Mouse (Mus musculus) urinary bladder, postnatal 4 days (tissue): ENCODE measurements around the gene Catsperg2.
"Not testable (repeated sequence)": the region's sequence is repeated elsewhere in the genome, so short reads cannot be mapped to it uniquely, and the experiment has no call there.

Experiments
- DNase-seq, 2 experiments: peaks; one replicate each; pipeline ENCODE4 v3.0.0; 2021 to 2022; ENCODE audit warnings: low spot score in 2 of 2

The Catsperg2 gene

GRCm38 (mm10) chr7:29726860-29727259 lies at the start of gene Catsperg2:
Gene Catsperg2 (minus strand): TSS chr7:29727032.
- DNase-seq: peak in 1 of 2 experiments; percentile 50

DNA sequence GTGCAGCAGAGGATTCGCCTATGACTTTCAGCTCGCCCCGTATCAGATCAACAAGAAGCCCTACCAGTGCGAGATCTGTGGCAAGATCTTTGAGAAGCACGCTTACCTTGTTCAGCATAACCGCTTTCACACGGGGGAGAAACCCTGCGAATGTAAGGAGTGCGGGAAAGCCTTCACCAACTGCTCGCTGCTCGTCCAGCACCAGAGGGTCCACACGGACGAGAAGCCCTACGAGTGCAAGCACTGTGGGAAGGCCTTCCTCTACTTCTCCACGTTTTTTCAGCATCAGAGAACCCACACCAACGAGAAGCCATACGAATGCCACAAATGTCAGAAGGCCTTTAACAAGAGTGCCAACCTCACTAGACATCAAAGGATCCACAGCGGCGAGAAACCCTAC lies 49.7 kb upstream of the Catsperg2 start:
- no peak for DNase-seq

GRCm38 (mm10) chr7:29774371-29774770 lies 47.5 kb upstream of the Catsperg2 start:
- DNase-seq: no peak

DNA sequence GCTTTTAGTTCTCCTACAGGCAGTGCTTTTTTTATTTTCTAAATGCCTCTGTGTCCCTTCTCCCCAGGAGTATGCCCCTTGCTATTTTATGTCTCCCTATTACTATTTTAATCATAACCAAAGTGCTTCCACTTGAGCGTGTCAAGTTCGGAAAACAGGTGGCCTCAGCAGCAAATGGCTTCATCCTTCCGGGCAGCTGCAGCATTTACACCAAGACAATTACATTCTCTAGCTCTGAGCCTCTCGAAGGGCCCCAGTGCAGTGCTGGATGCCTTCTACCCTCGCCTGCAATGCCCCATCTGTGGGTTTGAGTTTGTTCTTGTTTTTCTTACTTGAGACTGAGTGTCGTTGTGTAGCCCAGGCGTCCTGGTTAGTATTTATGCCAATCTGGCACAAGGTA lies 46.7 kb upstream of the Catsperg2 start:
- DNase-seq: no peak

DNA sequence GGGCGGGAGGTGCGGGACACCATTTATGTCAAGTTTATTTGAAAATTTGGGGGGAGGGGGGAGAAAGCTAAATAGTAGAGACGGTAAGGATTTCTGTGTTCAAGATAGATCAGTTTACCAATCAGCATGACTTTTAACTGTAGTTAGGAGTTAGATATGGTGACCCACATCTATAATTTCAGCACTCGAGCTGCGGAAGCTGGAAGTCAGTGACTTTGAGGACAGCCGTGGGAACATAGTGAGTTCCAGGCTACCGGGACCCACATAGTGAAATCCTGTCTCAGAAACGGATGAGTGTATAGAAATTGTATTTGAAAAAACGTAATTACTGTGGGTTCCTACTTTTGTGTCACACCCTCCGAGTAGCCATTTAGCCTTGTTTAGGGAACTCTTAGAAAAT lies 42.1 kb upstream of the Catsperg2 start:
- no peak for DNase-seq

DNA sequence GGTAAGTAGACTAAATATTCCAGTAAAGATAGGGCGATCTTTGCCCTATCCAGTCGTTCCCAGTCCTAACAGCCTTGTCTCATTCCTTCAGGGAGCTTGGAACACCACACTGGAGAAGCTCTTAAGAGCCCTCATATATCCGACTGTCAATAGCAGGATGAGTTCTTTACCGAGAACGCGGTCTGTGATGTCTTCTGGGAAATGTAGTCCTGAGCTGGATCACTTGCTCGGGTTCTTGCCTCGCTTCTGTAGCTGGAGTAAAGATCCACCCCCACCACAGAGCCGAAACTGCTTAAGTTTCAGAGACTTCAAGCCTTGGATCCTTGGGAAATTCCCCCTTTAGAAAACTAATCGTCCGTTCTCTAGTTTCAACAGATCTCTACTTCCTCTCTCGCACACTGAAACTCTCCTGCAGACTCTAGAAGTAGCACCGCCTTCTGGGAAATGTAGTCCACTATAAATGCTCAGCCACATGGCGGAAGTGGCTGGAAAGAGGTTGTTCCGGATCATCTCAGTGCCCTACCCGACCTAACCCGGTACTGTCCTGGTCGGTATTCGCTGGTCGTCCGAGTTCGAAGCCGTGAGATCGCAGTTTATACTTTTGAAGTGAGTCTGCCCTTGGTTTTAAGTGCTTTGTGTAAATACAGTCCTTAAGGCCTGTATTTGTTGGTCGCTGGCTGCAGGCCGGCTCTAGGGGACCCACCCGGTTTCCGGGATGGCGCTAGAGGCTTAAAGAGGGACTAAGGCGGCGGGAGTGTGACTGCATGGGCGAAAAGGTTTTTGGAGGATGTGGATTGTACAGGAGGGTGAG lies 41.5 kb upstream of the Catsperg2 start, which contains the start of gene Zfp84:
Gene Zfp84 (plus strand): TSS at position 463 of the 811 bp plus-strand sequence.
- DNase-seq: peak; percentile 76 to 82

DNA sequence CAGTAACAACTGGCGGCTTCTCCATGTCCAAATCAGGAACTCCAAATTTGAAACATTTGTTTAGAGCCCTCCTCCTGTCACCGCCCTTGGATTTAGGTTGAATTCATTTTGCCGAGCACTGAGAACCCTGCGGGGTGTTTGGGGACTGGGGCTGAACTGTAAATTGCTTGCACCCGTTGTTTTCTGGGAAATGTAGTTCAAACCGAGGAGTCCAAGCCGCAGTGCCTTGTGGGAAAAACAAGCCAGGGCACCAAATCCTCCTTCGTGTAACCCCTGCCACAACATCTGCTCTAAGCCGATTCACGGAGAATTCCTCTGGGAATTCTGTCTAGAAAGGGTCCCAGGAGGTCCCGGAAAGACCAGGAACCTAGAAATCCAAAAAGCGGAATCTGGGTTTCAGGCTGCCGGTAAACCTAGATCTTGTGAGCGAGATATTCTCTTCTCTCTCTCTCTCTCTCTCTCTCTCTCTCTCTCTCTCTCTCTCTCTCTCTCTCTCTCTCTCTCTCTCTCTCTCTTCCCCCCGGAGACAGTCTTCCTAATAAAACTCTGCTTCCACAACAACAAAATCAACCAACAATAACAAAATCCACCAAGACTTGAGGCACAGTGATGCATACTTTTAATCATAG lies 40.3 kb upstream of the Catsperg2 start:
- peak; percentile 71 to 74 for DNase-seq

GRCm38 (mm10) chr7:29764702-29765101 lies 37.9 kb upstream of the Catsperg2 start:
- DNase-seq: no peak

- no peak for DNase-seq
Observed at GRCm38 (mm10) chr7:29760476-29760875, 33.6 kb upstream of the Catsperg2 start.

DNA sequence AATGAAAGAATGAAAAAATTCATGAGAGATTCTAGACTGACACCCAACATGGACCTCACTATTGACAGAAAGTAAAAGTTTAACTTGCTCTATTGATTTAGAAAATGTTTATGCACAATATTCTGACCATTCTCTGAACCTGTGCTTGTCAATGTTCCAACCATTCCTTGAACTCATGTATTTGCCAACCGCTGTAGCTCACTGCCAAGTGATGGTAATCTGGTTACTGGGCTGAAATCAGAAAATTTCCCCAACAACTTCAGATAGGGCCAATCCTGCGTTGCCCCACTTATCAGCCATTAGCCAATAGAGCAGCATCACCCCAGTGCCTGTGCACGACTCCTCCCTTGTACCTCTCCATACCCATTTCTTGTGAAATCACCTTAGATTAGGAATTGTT lies 15.4 kb upstream of the Catsperg2 start:
- DNase-seq: no peak

- DNase-seq: no peak
Observed at GRCm38 (mm10) chr7:29728055-29728454, 1.2 kb upstream of the Catsperg2 start.

DNA sequence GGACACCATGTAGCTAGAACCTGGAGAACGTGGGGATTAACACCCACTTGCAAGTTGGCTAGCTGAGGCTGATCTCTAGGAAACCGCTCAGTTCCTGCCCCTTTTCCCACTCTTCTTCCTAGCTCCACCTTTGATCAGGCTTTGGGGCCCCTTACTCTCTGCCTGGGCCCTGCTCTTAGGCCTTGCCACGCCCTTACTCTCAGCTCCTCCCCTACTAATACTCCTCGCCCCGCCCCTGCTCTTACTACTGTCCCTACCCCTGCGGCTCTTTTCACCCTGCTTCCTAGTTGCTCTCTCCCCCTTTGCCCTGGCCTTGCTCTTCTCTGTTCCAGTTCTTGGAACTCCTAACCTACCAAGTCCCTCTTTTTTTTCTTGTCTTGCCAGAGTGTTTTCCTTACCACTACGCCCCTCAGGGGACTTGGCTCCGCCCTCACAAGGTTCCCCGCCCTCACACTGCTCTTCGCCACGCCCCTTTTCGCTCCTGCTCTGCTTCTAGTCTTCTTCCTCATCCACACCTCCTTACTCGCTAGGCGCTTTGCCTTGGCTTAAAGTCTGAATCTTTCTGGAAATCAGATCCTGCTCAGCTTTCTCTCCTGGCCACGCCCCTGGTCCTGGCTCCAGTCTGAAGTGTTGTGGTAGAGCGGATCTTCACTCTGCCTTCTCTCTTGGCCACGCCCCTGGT lies 1.2 kb downstream of the Catsperg2 start:
- DNase-seq: not testable (repeated sequence)

DNA sequence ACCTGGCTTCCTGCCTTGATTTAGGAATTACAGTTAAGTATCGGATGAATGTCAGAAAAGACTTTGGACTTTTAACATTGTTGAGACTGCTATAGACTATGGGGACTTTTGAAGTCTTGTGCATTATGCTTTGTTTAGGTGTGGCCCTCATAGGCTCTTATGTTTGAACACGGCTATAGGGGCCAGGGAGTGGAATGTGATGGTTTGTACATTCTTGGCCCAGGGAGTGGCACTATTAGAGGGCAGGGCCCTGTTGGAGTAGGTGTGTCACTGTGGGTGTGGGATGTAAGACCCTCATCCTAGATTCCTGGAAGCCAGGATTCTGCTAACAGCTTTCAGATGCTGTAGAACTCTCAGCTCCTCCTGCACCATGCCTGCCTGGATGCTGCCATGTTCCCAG lies 17.9 kb downstream of the Catsperg2 start:
- not testable (repeated sequence) for DNase-seq

GRCm38 (mm10) chr7:29695231-29695630 lies 31.6 kb downstream of the Catsperg2 start:
- not testable (repeated sequence) for DNase-seq

- no peak for DNase-seq
Observed at GRCm38 (mm10) chr7:29681868-29682267, 45.0 kb downstream of the Catsperg2 start.
